Mouse (Mus musculus): ENCODE measurements around the gene Stradb. TPM values are rescaled to one million over a fixed set of nuclear protein-coding genes. Genes with fewer than 3 reads are reported as not detected.

The Stradb gene
- total RNA-seq (2021), result 10 to 100 TPM; 63.9 to 85.2 TPM
- long read RNA-seq, experiment 1, transcript Stradb-201 (12 exons, 2,960 nt), result major isoform, 68 of 81 reads
- long read RNA-seq, experiment 1, partial matches to known transcripts, result 5 of 81 reads
- long read RNA-seq, experiment 1, other reads (novel, unspliced or antisense), result 6 of 81 reads
- long read RNA-seq, experiment 2, transcript Stradb-201 (12 exons, 2,960 nt), result major isoform, 25 of 30 reads
- long read RNA-seq, experiment 2, partial matches to known transcripts, result 0 of 30 reads
- long read RNA-seq, experiment 2, other reads (novel, unspliced or antisense), result 4 of 30 reads

GRCm38 (mm10) chr1:58973366-58974221 lies at the start of gene Stradb, which contains the start of gene Trak2:
Gene Stradb, plus strand, starts transcription at chr1:58973522.
Gene Trak2, minus strand, starts transcription at chr1:58973430.
- peak; percentile 97 to 98 for DNase-seq

- DNase-seq, result no peak
These were observed 46.7 kb upstream of the Stradb start for GRCm38 (mm10) chr1:58926664-58927063.

DNA sequence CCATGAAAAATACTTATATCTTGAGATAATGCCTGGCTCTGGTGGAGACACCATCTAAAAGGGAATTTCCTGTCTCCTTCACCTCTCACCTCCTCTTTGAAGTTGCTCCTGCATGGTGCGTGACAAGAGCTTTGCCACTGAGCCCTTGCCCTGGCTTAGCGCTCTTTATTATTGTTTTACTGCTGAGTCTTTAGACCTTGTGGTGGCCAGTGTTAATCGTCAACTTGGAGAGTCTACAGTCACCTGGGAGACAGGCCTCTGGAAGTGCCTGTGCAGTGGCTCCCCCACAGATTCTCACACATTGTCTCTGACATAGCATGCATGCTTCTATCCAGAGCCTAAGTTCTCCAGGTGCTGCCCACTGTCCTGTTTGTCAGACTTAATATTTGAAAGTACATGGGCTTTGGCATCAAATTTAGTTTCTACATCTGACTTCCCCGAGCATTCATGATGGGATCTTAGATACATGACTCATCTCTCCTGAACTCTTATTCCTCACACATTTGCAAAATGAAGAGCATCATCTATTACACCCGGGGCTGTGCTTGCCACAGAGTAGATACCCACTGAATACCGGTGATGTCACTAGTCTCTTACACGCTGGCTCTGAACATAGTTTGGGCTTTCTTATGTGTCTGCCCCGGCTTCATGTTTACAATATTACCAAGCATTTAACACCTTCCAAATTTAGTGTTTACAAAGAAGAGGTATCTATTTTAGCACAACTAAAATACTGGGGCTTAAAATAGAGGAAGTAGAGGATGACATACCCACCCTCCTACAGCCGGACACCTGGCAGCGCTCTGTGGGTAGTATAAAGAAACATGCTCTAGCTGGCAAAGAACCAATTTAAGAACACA lies 36.3 kb upstream of the Stradb start:
- no peak for DNase-seq

DNA sequence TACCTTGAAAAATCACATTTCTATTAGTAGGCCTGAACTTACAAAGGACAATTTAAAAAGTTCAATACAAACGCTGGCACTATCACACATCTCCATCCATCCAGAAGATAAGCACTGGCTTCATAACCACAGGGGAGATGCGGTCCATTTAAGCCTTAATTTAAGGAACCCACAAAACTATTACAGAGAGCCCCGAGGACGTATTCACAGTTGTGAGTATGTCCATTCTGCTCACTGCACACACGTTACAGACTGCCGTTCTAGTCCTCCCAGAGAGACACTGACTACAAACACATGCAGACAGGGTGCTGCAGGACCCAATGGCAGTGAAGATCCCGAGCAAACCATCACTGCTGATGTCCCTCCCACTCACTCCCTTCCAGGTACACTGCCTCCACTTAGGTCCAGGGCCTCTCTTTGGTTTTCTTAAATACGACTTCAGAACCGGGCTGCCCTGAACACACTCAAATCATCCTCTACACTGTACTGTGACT lies 35.7 kb upstream of the Stradb start:
- DNase-seq, result no peak

GRCm38 (mm10) chr1:58945523-58945922 lies 27.8 kb upstream of the Stradb start:
- peak in 1 of 2 experiments; percentile 59 for DNase-seq

- DNase-seq, result no peak
These were observed 27.2 kb upstream of the Stradb start for GRCm38 (mm10) chr1:58945960-58946670.

DNA sequence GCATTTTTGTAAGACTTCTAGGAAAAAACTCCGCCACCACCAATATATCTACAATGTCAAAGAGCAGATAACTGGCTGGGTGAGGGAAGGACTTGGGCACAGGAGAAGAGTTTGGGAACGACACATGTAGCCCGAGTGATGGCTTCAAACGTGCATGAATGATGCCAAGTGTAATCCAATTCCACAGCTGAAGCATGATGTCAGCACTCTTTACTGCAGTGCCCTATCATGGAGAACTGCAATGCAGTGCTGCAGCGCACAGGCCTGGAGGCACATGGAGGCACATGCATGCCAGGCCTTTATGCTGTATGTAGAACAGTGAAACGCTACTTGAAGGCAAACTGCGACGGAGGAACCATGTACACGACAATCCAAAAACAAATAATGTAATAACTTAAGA lies 26.6 kb upstream of the Stradb start:
- DNase-seq, result no peak

DNA sequence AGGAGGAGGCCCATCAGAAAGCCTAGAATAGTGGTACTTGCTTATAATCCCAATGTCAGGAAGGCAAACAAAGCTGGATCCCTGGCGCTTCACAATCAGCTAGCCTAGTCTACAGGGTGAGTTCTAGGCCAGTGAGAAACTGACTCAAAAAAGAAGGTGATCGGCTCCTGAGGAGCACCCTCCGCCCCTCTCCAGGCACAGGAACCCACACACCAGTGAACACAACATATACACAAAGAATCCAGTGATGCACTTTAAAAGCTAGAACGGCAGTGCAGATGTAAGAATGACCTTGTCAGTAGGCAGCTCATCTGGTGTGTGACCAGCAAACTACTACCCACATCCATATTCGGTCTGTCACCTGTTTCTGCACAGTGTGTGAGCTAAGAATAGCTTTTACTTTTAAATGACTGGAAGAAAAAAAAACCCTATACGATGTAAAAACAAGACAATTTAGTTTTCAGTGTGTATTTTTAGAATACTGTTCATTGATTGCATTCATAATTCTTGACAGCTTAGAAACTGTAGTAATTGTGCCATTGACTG lies 23.7 kb upstream of the Stradb start:
- DNase-seq, result no peak

GRCm38 (mm10) chr1:58950899-58951648 lies 22.2 kb upstream of the Stradb start:
- DNase-seq, result peak; percentile 66 to 70

GRCm38 (mm10) chr1:58951841-58952240 lies 21.5 kb upstream of the Stradb start:
- peak in 1 of 2 experiments; percentile 34 for DNase-seq

GRCm38 (mm10) chr1:58952526-58952925 lies 20.8 kb upstream of the Stradb start:
- DNase-seq, result peak; percentile 0 to 24

- DNase-seq, result no peak
These were observed 20.3 kb upstream of the Stradb start for GRCm38 (mm10) chr1:58952997-58953396.

GRCm38 (mm10) chr1:58953686-58954434 lies 19.5 kb upstream of the Stradb start:
- peak; percentile 40 to 44 for DNase-seq

- DNase-seq, result peak; percentile 0 to 13
These were observed 18.5 kb upstream of the Stradb start for GRCm38 (mm10) chr1:58954578-58955410.

DNA sequence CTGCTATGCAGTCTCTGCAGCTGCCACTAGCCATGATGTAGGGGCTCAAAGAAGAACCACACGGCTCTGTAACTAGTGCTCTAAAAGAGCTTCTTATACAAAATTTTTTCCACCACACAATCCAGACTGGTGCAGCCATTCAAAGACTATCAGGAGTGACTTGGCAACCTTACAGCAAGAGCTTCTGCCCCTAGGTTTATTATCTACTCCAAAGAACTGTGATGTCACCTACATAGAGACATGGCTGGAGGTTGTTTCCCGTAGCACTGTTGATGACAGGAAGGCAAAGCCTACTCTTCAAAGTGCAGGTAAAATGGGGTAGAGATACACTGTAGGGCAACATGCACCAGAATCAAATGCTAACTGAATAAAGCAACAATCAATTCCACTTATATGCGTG lies 17.6 kb upstream of the Stradb start:
- DNase-seq, result peak in 1 of 2 experiments; percentile 13

GRCm38 (mm10) chr1:58956229-58956628 lies 17.1 kb upstream of the Stradb start:
- peak; percentile 38 to 52 for DNase-seq

DNA sequence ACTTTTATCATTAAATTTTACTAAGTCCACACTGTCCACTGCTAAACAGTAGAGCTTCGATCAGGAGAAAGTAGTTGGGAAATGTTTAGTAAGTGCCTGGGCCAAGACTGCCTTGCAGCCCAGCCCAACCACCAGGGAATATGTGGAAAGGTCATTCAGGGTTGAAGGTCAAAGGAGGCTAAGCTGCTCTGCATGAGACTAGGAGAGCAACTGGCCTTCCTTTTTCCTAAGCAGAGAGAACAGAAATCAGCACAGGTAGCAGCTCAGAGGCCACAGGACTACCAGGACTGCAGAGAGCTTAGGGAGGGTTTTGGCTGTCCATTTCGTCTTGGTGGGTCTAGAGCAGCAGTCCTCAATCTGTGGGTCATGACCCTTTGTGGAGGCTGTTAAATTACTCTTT lies 15.4 kb upstream of the Stradb start:
- DNase-seq, result peak; percentile 68 to 69

- peak in 1 of 2 experiments; percentile 34 for DNase-seq
These were observed 14.4 kb upstream of the Stradb start for GRCm38 (mm10) chr1:58958789-58959526.

Data from heart, adult 18-20 months (tissue).